Mouse (Mus musculus) CH12.LX (cell line): ENCODE results near the gene Olfr71. TPM values are rescaled to one million over a fixed set of nuclear protein-coding genes. Genes with fewer than 3 reads are reported as not detected.

Experiments
- DNase-seq: peaks from one replicate; pipeline ENCODE4 v3.0.0-alpha.2; 2013; ENCODE audit errors: extremely low read depth
- H3K27ac ChIP-seq: 2 replicates; pipeline ENCODE4 v1.5.1; 2012; ENCODE audit warnings: low read depth, mild to moderate bottlenecking, control low read depth, moderate library complexity; ENCODE audit not compliant: insufficient read depth
- H3K27me3 ChIP-seq: replicated peaks from 2 replicates; pipeline ENCODE3; 2012; ENCODE audit warnings: inconsistent platforms
- H3K36me3 ChIP-seq, 2 experiments: replicated peaks in 1 of 2; 2 replicates each; pipeline versions ENCODE3 to v1.6.1; 2012; ENCODE audit warnings: inconsistent platforms in 1 of 2, low read length in 1 of 2, mild to moderate bottlenecking in 1 of 2, mixed read lengths in 1 of 2, moderate library complexity in 1 of 2; ENCODE audit not compliant: control insufficient read depth in 1 of 2, insufficient read depth in 1 of 2
- H3K4me1 ChIP-seq, 2 experiments: 2 replicates each; pipeline ENCODE4 v1.6.1; 2012; ENCODE audit warnings: inconsistent platforms in 1 of 2, moderate library complexity in 1 of 2; ENCODE audit not compliant: insufficient read depth in 2 of 2, control insufficient read depth in 1 of 2
- H3K4me2 ChIP-seq: 2 replicates; pipeline ENCODE4 v1.6.1; 2012; ENCODE audit warnings: low read depth, mild to moderate bottlenecking, control low read depth; ENCODE audit not compliant: poor library complexity, insufficient read depth, severe bottlenecking
- H3K4me3 ChIP-seq, 3 experiments: fragments of 150-350 bp in 1 of 3; sonication (generic) in 1 of 3; replicated peaks in 1 of 3; 2 replicates each; pipeline versions ENCODE3 to v1.5.1; 2011 to 2012; ENCODE audit warnings: low read depth in 2 of 3, low read length in 2 of 3, mild to moderate bottlenecking in 2 of 3, moderate library complexity in 2 of 3, control low read depth in 1 of 3, improper control_type of control experiment in 1 of 3, inconsistent platforms in 1 of 3, mixed read lengths in 1 of 3; ENCODE audit not compliant: poor library complexity in 1 of 3
- H3K79me2 ChIP-seq: replicated peaks from 2 replicates; pipeline ENCODE4 v1.6.1; 2012; ENCODE audit warnings: mild to moderate bottlenecking, moderate library complexity; ENCODE audit not compliant: control insufficient read depth, poor library complexity, insufficient read depth, severe bottlenecking; ENCODE audit errors: extremely low read depth
- H3K9ac ChIP-seq: 2 replicates; pipeline ENCODE4 v1.6.1; 2012; ENCODE audit warnings: low read depth, mild to moderate bottlenecking, control low read depth, moderate library complexity; ENCODE audit not compliant: insufficient read depth
- H3K9me3 ChIP-seq: replicated peaks from 2 replicates; pipeline ENCODE3; 2012; ENCODE audit warnings: low read length, inconsistent platforms, mixed read lengths
- BHLHE40 ChIP-seq: IDR thresholded peaks from 2 replicates; pipeline ENCODE4 v1.6.1; 2011; ENCODE audit warnings: mild to moderate bottlenecking, low read depth, low read length, improper control_type of control experiment
- CHD1 ChIP-seq: IDR thresholded peaks from 2 replicates; pipeline ENCODE4 v1.6.1; 2012; ENCODE audit warnings: low read depth, low read length, improper control_type of control experiment, inconsistent platforms
- CHD2 ChIP-seq: IDR thresholded peaks from 2 replicates; pipeline ENCODE4 v1.6.1; 2011; ENCODE audit warnings: low read length, improper control_type of control experiment
- E2F4 ChIP-seq: IDR thresholded peaks from 2 replicates; pipeline ENCODE4 v1.6.1; 2011; ENCODE audit warnings: low read depth, low read length, improper control_type of control experiment; ENCODE audit not compliant: insufficient replicate concordance
- EP300 ChIP-seq: IDR thresholded peaks from 2 replicates; pipeline ENCODE4 v1.6.1; 2011; ENCODE audit warnings: low read length, improper control_type of control experiment
- GABPA ChIP-seq: IDR thresholded peaks from 2 replicates; pipeline ENCODE4 v1.6.1; 2012; ENCODE audit warnings: low read depth, low read length, improper control_type of control experiment, inconsistent platforms; ENCODE audit not compliant: insufficient replicate concordance
- JUN ChIP-seq: IDR thresholded peaks from 2 replicates; pipeline ENCODE4 v1.6.1; 2011; ENCODE audit warnings: low read depth, mild to moderate bottlenecking, low read length, improper control_type of control experiment, moderate library complexity; ENCODE audit not compliant: insufficient read depth
- KAT2A ChIP-seq: IDR thresholded peaks from 2 replicates; pipeline ENCODE4 v1.6.1; 2012; ENCODE audit warnings: low read length, improper control_type of control experiment, inconsistent platforms; ENCODE audit not compliant: insufficient replicate concordance
- MAFK ChIP-seq: IDR thresholded peaks from 2 replicates; pipeline ENCODE4 v1.6.1; 2011; ENCODE audit warnings: low read length, improper control_type of control experiment; ENCODE audit not compliant: insufficient replicate concordance
- MAX ChIP-seq: IDR thresholded peaks from 2 replicates; pipeline ENCODE4 v1.6.1; 2011; ENCODE audit warnings: low read length, improper control_type of control experiment
- MAZ ChIP-seq: IDR thresholded peaks from 2 replicates; pipeline ENCODE4 v1.6.1; 2012; ENCODE audit warnings: low read depth, mild to moderate bottlenecking, inconsistent platforms, low read length, improper control_type of control experiment, moderate library complexity
- MEF2A ChIP-seq: IDR thresholded peaks from 2 replicates; pipeline ENCODE4 v1.6.1; 2014; ENCODE audit warnings: low read depth, mild to moderate bottlenecking, inconsistent platforms, low read length, improper control_type of control experiment, borderline replicate concordance
- MXI1 ChIP-seq: IDR thresholded peaks from 2 replicates; pipeline ENCODE4 v1.6.1; 2011; ENCODE audit warnings: mild to moderate bottlenecking, low read depth, low read length, improper control_type of control experiment
- MYC ChIP-seq: IDR thresholded peaks from 2 replicates; pipeline ENCODE4 v1.6.1; 2011; ENCODE audit warnings: low read depth, mild to moderate bottlenecking, improper control_type of control experiment, low read length
- NELFE ChIP-seq: IDR thresholded peaks from 2 replicates; pipeline ENCODE4 v1.6.1; 2011; ENCODE audit warnings: low read depth, low read length, improper control_type of control experiment
- PAX5 ChIP-seq: IDR thresholded peaks from 2 replicates; pipeline ENCODE4 v1.6.1; 2012; ENCODE audit warnings: low read length, inconsistent platforms, mixed read lengths
- POLR2A ChIP-seq: IDR thresholded peaks from 2 replicates; pipeline ENCODE4 v1.6.1; 2011; ENCODE audit warnings: low read depth, mild to moderate bottlenecking, improper control_type of control experiment, low read length
- POLR2AphosphoS2 ChIP-seq: IDR thresholded peaks from 2 replicates; pipeline ENCODE4 v1.6.1; 2011; ENCODE audit warnings: low read depth, low read length, improper control_type of control experiment
- RCOR1 ChIP-seq: conservative IDR thresholded peaks from 2 replicates; pipeline ENCODE4 v1.6.1; 2012; ENCODE audit warnings: low read depth, mild to moderate bottlenecking, inconsistent platforms, low read length, improper control_type of control experiment
- SIN3A ChIP-seq: IDR thresholded peaks from 2 replicates; pipeline ENCODE4 v1.6.1; 2012; ENCODE audit warnings: low read length, improper control_type of control experiment, inconsistent platforms
- SMC3 ChIP-seq: IDR thresholded peaks from 2 replicates; pipeline ENCODE4 v1.6.1; 2011; ENCODE audit warnings: low read depth, low read length, improper control_type of control experiment
- TBP ChIP-seq: conservative IDR thresholded peaks from 2 replicates; pipeline ENCODE4 v1.6.1; 2011; ENCODE audit warnings: low read depth, low read length, improper control_type of control experiment
- UBTF ChIP-seq: IDR thresholded peaks from 2 replicates; pipeline ENCODE4 v1.6.1; 2012; ENCODE audit warnings: low read depth, mild to moderate bottlenecking, inconsistent platforms, low read length, improper control_type of control experiment, moderate library complexity
- USF2 ChIP-seq: conservative IDR thresholded peaks from 2 replicates; pipeline ENCODE4 v1.6.1; 2011; ENCODE audit warnings: low read depth, low read length, improper control_type of control experiment
- ZC3H11A ChIP-seq: IDR thresholded peaks from 2 replicates; pipeline ENCODE4 v1.6.1; 2012; ENCODE audit warnings: low read depth, mild to moderate bottlenecking, inconsistent platforms, low read length, improper control_type of control experiment
- ZKSCAN1 ChIP-seq: IDR thresholded peaks from 2 replicates; pipeline ENCODE4 v1.6.1; 2012; ENCODE audit warnings: low read depth, inconsistent platforms, low read length, improper control_type of control experiment, borderline replicate concordance
- ZMIZ1 ChIP-seq: IDR thresholded peaks from 2 replicates; pipeline ENCODE4 v1.6.1; 2012; ENCODE audit warnings: low read depth, mild to moderate bottlenecking, inconsistent platforms, low read length, improper control_type of control experiment
- dilution Hi-C: fragments of 300-500 bp; cut with MboI; formaldehyde crosslinking; loops from 2 replicates; pipeline ENCODE4 v1.14.3; 2020; ENCODE audit warnings: low sequenced_read_pairs; ENCODE audit not compliant: extremely low pct_unique_long_range_greater_than_20kb, extremely low pct_ligation_motif_present
- in situ Hi-C: fragments of 300-500 bp; cut with MboI; formaldehyde crosslinking; loops from 3 replicates; pipeline ENCODE4 v1.14.3; 2019; ENCODE audit warnings: low sequenced_read_pairs, low pct_ligation_motif_present, low pct_unique_long_range_greater_than_20kb, mixed read lengths
- polyA plus RNA-seq: library from polyadenylated mRNA; unstranded; fragments of >175 nt; gene quantifications from 2 replicates; pipeline ENCODE4 v1.2.1, GENCODE M21; 2012; ENCODE audit warnings: low read depth; ENCODE audit not compliant: insufficient read length
- total RNA-seq, 2 experiments: library from RNA; depleted of rRNA; stranded (reverse); fragments of 300-350 nt in 1 of 2; fragments of >200 nt in 1 of 2; gene quantifications; 2 replicates each; pipeline ENCODE4 v1.2.3; 2012 to 2014

The Olfr71 gene
- total and polyA plus RNA-seq, 3 experiments: not detected

GRCm38 (mm10) chr4:43674974-43675373 lies 35.1 kb downstream of the Olfr71 start:
- H3K4me3 ChIP-seq: no peak overlapping the region
- H3K4me2 ChIP-seq: no peak overlapping the region
- H3K79me2 ChIP-seq: no peaks in the 10 kb centered on the region
- TF ChIP-seq EP300 (no peak), USF2 (no peak), TBP (no peak), SMC3 (no peak), MYC (no peak), ZKSCAN1 (no peak), CHD2 (no peak), UBTF (no peak), MAZ (no peak), NELFE (no peak), POLR2AphosphoS2 (no peak), GABPA (no peak), MEF2A (no peak), RCOR1 (no peak), ZC3H11A (no peak), MAFK (no peak), MXI1 (no peak)
- TF ChIP-seq, all 38 proteins: peak for 0
- Histone ChIP-seq H3K4me1 (no peaks in the 10 kb centered on the region), H3K27ac (no peak overlapping the region), H3K9ac (no peak overlapping the region), H3K27me3 (peaks cover 94% of the 10 kb centered on the region), H3K9me3 (no peaks in the 10 kb centered on the region), H3K36me3 (no peaks in the 10 kb centered on the region)
- in situ Hi-C loops (no loop called here), dilution Hi-C loops (no loop called here)
- DNase-seq: no peak

GRCm38 (mm10) chr4:43673703-43674102 lies 36.4 kb downstream of the Olfr71 start:
- in situ Hi-C loops: no loop called here

More at GRCm38 (mm10) chr4:43673703-43674102, 36.4 kb downstream of the Olfr71 start:
- Histone ChIP-seq H3K9me3 (no peaks in the 10 kb centered on the region), H3K27ac (no peak overlapping the region), H3K9ac (no peak overlapping the region), H3K27me3 (peaks cover 90% of the 10 kb centered on the region), H3K79me2 (no peaks in the 10 kb centered on the region), H3K4me2 (no peak overlapping the region), H3K4me1 (peaks cover 0 to 7% of the 10 kb centered on the region in 2 experiments; a peak in 3 of 4 replicates), H3K4me3 (no peak overlapping the region), H3K36me3 (no peaks in the 10 kb centered on the region)
- DNase-seq: no peak
- no peak for TF ChIP-seq POLR2AphosphoS2
- no peak for TF ChIP-seq POLR2A
- no peak for TF ChIP-seq MAFK
- no peak for TF ChIP-seq ZC3H11A
- TF ChIP-seq UBTF: no peak
- no peak for TF ChIP-seq ZMIZ1
- TF ChIP-seq E2F4: no peak
- no peak for TF ChIP-seq MYC
- TF ChIP-seq PAX5: no peak
- TF ChIP-seq JUN: no peak
- TF ChIP-seq SIN3A: no peak
- TF ChIP-seq KAT2A: no peak
- no peak for TF ChIP-seq USF2
- no peak for TF ChIP-seq TBP
- TF ChIP-seq BHLHE40: no peak
- TF ChIP-seq MAX: no peak
- no peak for TF ChIP-seq CHD1
- TF ChIP-seq RCOR1: no peak
- TF ChIP-seq MXI1: no peak
- dilution Hi-C loops: no loop called here
